Mouse (Mus musculus) liver, embryonic 18 days (tissue): ENCODE data around the gene Trub2. TPM values are rescaled to one million over a fixed set of nuclear protein-coding genes. Genes with fewer than 3 reads are reported as not detected.

ENCODE experiments used
- polyA plus RNA-seq: library from polyadenylated mRNA; depleted of rRNA; stranded (reverse); fragments of >200 nt; gene quantifications from 2 replicates; pipeline ENCODE4 v1.2.3, GENCODE M21; 2012; rRNA removed

Trub2 gene
- polyA plus RNA-seq = 9.4 and 10.8 TPM in 2 replicates

DNA sequence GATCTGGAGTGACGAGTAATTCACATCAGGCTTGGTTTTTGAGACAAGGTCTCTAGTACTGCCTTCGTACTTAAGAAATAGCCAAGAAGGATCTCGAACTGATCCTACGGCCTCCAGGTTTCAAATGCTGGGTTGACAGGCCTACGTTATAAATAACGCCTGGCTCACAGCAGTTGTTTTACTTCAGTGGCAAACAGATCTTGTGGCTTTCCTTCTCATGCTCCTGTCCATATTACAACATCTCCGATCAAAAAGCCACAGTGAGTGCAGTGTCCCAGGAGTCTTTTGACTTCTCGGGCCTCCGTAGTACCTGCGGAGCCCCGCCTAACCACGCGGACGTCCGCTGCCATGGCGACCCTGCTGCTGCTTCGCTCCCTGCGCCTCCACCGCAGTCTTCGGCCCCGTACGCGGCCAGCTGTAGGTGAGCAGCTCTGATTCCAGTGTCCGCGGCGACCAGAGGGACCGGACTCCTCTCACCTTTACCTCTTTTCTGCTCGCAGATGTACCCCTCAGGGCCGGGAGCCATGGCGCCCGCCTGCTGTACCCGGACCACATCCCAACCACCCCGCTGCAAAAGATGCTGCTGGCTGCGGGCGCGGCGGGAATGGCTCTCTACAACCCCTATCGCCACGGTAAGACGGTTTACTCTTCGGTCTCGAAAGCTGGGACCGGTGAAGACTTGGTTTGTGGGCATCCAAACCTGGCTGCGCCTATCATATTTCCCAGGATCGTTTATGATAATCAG is at the start of gene Trub2:
Gene Trub2, minus strand, starts transcription at position 566 of the 745 bp plus-strand sequence.

DNA sequence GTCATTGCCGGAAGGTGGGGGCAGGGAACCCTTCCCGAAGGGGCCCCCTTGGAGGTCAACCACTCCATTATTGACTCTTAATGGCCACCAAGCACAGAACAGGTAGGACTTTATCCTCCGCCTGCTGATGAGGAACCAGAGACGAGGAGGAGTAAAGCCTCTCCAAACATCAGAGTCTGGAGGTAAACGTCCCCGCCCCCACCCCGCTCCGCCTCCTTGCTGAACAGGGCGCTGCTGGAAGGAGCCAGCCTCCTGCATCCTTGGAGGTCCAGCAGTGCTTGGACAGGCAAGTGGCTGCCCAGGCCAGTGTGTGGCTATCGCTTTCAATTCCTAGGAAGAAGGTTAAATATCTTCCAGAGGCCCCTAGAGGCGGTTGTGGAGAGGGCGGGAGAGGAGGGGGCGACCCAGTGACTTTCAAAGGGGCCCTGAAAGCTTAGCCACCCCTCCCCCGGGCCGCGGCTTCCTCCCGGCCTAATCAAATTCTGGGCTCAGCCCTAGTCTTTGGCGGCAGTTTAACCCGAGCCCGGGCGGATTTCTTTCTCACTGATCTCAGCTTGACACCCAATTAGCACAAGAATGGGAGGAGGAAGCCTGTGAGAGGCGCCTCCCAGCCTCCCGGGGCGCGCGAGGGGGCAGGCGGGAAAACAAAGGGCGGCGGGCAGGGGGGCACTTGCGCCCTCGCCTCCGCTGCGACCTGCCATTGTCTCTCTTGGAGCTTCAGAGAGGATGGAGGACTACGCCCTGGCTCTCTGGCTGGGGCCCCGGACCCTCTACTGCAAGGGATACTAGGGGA is 31.9 kb upstream of the Trub2 start, which contains the start of gene Urm1:
Gene Urm1, plus strand, starts transcription at position 51 of the 793 bp plus-strand sequence.

DNA sequence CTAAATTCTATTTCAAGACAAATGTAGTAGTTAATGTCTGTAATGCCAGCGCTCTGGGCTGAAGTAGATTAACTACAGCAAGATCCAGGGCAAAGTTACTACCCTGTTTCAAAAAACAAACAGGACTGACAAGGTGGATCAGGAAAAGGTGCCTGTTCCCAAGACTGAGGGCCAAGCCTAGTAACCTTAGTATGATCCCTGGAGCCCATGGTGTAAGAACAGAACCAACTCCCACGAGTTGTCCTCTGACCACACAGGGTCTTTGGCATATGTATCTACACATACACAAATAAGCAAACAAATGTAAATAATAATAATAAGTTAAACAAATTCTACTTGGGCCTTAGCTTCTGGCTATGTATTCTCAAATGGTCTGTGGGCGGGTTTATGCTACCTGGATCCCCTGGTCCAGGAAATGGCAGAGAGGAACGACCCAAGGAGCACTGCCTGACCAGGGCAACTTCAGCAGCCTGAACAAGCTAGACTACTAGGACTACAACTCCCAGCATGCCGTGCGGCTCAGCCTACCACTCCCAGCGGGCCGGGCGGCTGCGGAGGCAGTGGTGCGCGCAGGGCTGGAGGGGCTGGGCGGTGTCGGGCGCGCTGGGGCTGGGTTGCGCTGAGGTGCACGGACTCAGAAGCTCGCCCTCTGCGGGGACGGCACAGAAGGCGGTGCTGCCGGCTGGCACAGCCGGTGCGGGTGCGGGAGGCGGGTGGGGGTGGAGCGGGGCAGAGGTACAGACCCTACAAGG is 13.9 kb upstream of the Trub2 start, which contains the start of gene Slc27a4:
Gene Slc27a4, plus strand, starts transcription at position 560 of the 752 bp plus-strand sequence.

DNA sequence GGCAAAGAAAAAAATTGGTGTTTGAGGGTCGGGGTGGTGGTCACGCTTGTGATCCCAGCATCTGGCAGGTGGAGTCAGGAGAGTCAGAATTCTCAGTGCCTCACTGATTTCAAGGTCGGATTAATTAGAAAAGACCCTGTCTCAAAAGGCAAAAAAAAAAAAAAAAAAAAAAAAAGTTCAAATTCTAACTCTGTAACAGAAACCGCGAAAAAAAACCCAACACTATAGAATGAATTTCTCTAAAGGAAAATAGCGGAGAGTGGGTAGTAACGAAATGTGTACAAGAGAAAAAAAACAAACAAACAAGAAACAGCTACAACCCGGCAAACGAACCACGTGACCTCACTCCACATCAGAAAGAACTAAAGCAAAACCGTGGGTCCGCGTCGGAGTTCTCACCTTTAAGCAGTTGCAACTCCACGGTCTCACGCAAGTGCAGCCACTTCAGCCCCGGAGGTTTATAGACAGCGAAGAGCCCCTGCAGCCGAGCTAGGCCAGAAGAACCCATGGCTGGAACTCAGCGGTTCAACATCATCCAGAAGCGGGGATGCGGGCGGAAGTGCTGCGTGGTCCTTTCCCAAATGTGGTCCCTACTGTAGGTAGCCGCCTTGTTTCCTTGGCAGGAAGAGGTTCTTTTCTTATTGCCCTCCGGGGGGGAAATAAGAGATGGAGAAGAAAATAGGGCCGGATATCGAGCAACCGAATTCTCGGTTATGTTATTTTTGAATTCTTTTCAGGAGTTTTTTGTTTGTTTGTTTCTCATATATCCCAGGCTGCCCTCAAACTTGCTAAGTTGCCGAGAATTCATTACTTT is 991 bp downstream of the Trub2 start, which contains the start of gene Coq4:
Gene Coq4, plus strand, starts transcription at position 390 of the 814 bp plus-strand sequence.

DNA sequence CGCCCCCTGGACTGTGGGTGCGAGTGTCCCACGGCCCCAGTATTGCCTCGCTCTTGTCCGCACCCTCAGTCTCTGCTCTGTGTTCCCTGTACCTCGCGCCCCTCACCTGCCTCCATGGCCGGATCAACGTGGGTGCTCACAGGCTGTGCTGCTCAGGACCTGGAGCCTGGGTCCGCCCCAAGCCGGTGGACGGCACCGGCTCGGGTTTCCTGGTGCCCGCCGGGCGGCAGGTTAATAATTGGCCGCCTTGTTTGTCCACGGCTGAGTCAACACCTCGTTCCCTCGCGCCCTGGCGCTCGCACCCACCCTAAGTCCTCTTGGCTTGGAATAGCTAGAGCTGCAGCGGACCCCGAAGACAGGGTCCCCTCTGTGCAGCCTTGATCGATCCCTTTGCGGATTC is 36.8 kb downstream of the Trub2 start, which contains the start of gene Gm13420:
Gene Gm13420, minus strand, starts transcription at position 189 of the 400 bp plus-strand sequence.

Other genes starting within 250 kb of the Trub2 start
- 8.9 and 10.2 TPM in 2 replicates for gene Rapgef1, start 168.8 kb downstream of the Trub2 start, polyA plus RNA-seq
- 0.45 and 0.77 TPM in 2 replicates for gene Gm13420, start 36.8 kb downstream of the Trub2 start, polyA plus RNA-seq
- gene Gm13547, start 29.2 kb downstream of the Trub2 start, polyA plus RNA-seq = not detected in 2 replicates
- gene Coq4, start 1.0 kb downstream of the Trub2 start, polyA plus RNA-seq = 9.4 and 9.7 TPM in 2 replicates
- gene Slc27a4, start 14.1 kb upstream of the Trub2 start, polyA plus RNA-seq = 6.7 and 7.1 TPM in 2 replicates
- gene Urm1, start 31.6 kb upstream of the Trub2 start, polyA plus RNA-seq = 13.4 and 14.4 TPM in 2 replicates
- 7.1 and 9.2 TPM in 2 replicates for gene Cercam, start 80.7 kb upstream of the Trub2 start, polyA plus RNA-seq
- 13.0 and 18.6 TPM in 2 replicates for gene Odf2, start 100.7 kb upstream of the Trub2 start, polyA plus RNA-seq
- 8.3 and 9.8 TPM in 2 replicates for gene Gle1, start 146.9 kb upstream of the Trub2 start, polyA plus RNA-seq
- 34.7 and 35.9 TPM in 2 replicates for gene Sptan1, start 177.1 kb upstream of the Trub2 start, polyA plus RNA-seq